In genomic region chr1:126123111-126123510, GRCm38 (mm10) we compare ENCODE assay signal across 9 mouse cellular contexts.
"Had no signal": no experiment of that assay in that cellular context is flagged by ENCODE, and none has a peak within 500 bp of the region (broad histone marks: within the 10 kb centered on the region; RNA-seq: fewer than 3 reads in every experiment).

No protein-coding gene starts in this region.

- H3K4me1 ChIP-seq: kidney, embryonic 15.5 days; megakaryocyte, embryonic 14.5 days; midbrain, embryonic 12.5 days had no signal

- H3K4me3 ChIP-seq: kidney, embryonic 15.5 days; limb, embryonic 13.5 days; megakaryocyte, embryonic 14.5 days; midbrain, embryonic 12.5 days had no signal

- DNase-seq: kidney, adult 2 months; kidney, postnatal 14 days; layer of hippocampus, postnatal 36 days; right cerebral cortex, postnatal 25 days; thymus, postnatal 14 days had no signal
